Mouse (Mus musculus): ENCODE measurements around the gene Camta1. TPM values are rescaled to one million over a fixed set of nuclear protein-coding genes. Genes with fewer than 3 reads are reported as not detected.
"Not testable (repeated sequence)": the region's sequence is repeated elsewhere in the genome, so short reads cannot be mapped to it uniquely, and the experiment has no call there.

Gene Camta1
- total RNA-seq, 1 experiment from 2014 or later: 7.4 TPM

DNA sequence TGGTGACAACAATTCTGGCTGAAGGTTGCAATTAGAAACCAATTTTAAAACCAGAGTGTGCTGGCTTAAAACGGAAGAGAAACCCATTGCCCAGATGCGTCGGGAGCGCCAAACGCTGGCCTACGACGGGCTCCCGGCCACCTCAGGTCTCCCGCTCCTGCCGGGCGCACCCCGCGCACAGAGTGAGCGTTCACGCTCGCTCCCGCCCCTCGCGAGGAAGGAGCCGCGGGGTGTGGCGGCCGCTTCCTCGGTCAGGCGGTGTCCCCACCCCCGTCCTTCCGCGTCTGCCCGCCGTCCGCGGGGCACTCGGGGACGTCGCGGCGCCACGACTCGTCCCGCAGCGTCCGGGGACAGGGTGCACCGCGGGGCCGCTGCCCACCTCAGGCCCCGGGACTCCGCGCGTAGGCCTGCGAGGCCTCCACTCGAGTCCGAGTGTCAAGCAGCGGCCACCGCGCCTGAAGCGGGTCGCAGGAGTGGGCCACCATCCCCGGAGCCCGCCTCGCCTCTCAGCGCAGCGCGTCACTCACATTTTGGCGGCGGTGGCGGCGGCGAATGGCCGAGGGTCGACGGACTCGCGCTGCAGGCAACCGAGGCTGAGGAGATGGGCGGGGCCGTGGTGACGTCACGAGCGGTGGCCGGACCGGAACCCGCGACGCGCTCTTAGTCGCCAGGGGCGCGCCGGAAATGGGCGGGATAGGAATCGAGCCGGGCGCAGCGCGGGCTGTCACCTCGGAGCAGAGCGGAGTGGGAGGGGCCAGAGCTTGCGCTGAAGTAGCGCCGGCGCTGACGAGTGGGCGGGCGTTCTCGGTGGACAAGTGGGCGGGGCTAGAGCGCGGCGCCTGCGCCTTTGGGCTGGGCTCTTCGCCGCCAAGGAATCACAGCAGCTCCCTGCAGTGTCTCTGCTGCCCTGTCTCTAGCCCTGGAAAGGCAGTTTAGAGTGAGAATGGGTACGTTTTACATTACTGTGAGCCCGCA, 804.0 kb downstream of the Camta1 start, which contains the start of gene Vamp3:
Vamp3 (minus strand) TSS at position 617 of the 975 bp plus-strand sequence.
- ATAC-seq (ENCODE audit: extremely low read depth, insufficient number of reproducible peaks, low FRiP score, poor library complexity, severe bottlenecking): peak; percentile 98

- ATAC-seq (ENCODE audit: extremely low read depth, insufficient number of reproducible peaks, low FRiP score, poor library complexity, severe bottlenecking): no peak
Measured at GRCm38 (mm10) chr4:151051162-151051561, 810.5 kb downstream of the Camta1 start.

GRCm38 (mm10) chr4:151046524-151046923, 815.2 kb downstream of the Camta1 start:
- ATAC-seq (ENCODE audit: extremely low read depth, insufficient number of reproducible peaks, low FRiP score, poor library complexity, severe bottlenecking): no peak

DNA sequence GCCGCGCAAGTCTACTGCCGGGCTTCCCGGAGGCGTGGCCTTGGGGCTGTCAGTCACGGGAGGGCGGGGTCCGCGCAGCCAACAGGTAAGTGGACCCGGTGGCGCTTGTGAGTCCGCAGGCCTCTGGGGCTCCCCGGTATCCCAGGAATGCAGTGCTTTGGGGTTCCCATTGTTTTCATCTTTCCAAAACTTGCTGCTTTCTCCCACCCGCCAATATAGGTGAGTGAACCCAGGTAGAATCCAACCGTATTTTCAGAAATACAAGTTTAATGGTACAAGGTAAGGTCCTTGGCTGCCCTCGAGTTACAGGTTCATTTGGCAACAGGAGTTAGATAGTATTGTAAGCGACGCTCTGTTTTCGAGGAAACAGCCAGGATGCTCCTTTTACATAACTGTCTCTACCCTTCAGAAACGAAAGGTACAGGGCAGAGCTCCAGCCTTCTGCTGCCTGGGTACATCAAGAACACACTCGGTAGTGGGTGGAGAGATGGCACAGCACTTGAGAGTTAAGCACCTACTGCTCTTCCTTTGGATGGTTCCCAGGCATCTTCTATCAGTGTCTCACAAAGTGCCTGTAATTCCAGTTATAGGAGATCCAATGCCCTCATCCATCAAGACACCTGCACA, 816.6 kb downstream of the Camta1 start:
- no peak for ATAC-seq (ENCODE audit: extremely low read depth, insufficient number of reproducible peaks, low FRiP score, poor library complexity, severe bottlenecking)

DNA sequence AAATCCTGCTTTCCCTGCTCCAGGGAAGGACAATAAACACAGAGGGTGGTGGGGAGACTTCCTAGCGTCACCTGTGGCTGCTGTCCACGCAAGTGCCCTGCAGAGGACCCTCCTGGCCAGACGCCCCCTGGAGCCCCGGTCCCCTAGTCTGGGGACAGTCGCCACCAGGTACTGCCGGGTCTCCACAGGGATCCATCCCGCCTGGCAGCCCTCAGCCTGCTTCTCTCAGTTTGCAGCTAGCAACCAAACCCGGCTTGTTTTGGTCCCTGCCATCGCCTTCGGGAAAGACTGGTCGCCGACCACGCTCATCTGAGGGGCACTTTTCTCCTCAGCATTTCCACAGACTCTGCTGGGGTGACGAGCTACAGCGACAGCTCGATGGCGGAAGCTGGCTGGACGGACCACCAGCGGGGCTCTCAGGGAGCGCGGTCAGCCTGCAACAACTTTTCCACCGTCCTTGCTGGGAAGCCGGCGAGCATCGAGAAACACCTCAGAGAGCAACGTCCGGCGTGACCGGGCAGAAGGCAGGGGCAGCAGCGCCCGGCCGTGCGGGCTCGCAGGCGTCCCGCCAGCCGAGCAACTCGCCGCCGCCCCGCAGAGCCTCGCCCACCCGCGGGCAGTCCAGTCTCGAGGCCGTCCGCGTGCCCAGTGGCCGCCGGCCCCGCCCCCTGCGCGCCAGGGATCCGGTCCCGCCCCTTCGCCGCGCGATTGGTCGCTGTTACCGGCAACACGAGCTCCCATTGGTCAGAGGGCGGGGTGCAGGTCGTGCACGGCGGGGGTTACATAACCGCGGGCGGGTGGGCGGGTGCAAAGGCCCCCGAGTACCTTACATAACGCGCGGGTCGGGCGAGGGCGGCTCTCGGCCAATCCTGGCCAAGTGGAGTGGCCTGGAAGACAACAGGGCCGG, 817.4 kb downstream of the Camta1 start, which contains the start of gene Per3:
Per3 (minus strand) TSS at position 629 of the 907 bp plus-strand sequence.
- ATAC-seq (ENCODE audit: extremely low read depth, insufficient number of reproducible peaks, low FRiP score, poor library complexity, severe bottlenecking): peak; percentile 90

DNA sequence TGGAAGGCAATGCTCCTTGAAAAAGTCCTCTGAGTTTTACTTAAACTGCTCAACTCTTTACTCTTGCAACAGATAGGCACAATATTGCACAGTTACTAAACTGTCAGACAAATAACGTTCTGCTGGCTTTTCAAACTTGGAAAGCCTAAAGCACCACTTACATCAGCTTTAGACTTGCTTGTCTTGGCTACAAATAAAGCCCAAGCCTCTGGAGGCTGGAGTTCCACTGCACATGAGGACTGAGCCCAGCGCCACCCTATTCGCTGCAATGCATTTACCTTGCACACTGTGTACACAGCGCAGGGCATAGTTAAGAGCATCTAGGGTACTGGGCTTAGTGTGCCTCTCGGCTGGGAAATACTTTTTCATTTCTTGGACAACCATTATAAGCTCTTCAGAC, 818.4 kb downstream of the Camta1 start:
- ATAC-seq (ENCODE audit: extremely low read depth, insufficient number of reproducible peaks, low FRiP score, poor library complexity, severe bottlenecking): no peak

GRCm38 (mm10) chr4:151041506-151041905, 820.2 kb downstream of the Camta1 start:
- ATAC-seq (ENCODE audit: extremely low read depth, insufficient number of reproducible peaks, low FRiP score, poor library complexity, severe bottlenecking): no peak

DNA sequence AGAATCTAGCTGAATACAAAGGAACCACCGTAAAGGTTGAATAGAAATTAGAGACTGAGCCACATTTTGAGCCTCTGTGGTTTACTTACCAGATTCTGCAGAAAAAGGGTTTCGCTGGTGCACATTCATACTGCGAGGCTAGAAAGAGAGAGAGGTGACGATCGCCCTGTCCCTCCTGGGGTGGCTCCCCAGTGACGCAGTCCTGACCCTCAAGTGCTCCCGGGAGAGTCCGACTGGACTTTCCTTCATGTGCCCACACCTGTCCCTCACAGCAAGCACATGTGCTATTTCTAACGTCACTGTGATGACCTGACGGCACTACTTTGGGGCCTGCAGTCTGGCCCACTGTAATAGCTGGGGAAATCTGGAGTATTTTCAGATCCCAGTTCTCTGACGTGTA, 823.9 kb downstream of the Camta1 start:
- no peak for ATAC-seq (ENCODE audit: extremely low read depth, insufficient number of reproducible peaks, low FRiP score, poor library complexity, severe bottlenecking)

GRCm38 (mm10) chr4:151036521-151036920, 825.2 kb downstream of the Camta1 start:
- ATAC-seq (ENCODE audit: extremely low read depth, insufficient number of reproducible peaks, low FRiP score, poor library complexity, severe bottlenecking): no peak

DNA sequence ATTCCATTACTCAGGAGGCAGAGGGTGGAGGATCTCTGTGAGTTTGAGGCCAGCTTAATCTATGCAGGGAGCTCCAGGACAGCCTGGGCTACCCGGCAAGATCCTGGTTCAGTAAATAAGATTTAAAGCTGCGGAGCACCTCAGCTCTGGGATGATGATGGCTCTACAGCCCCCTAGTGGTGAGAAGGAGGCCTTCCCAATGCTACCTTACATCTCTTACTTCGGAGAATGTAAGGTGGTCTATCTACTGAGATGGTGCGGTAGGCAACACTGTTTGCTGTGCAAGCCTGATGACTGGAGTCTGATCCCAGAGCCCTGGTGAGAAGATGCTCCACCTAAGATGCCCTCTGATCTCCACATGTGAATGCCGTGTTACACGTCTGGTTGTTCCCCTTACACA, 834.7 kb downstream of the Camta1 start:
- peak; percentile 26; the same call in 1 of the 2 replicates for ATAC-seq (ENCODE audit: extremely low read depth, insufficient number of reproducible peaks, low FRiP score, poor library complexity, severe bottlenecking)

DNA sequence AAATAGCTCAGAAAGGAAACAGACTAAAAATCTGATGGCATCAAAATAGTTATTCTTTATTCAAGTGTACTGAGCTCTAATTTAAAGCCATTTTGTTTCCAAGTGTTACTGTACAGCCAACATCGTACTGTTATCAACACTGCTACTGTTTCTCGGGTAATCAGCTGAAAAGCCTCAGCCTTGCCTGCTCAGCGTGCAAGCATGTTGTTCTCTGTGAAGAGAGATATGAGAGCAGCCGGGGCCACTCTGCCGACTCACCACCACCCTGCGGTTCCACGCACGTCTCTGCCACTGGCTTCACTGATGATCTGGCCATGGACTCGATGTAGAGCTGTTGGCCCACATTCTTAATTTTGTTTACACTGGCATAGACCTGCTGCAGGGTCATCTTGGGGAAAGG, 837.5 kb downstream of the Camta1 start:
- no peak for ATAC-seq (ENCODE audit: extremely low read depth, insufficient number of reproducible peaks, low FRiP score, poor library complexity, severe bottlenecking)

DNA sequence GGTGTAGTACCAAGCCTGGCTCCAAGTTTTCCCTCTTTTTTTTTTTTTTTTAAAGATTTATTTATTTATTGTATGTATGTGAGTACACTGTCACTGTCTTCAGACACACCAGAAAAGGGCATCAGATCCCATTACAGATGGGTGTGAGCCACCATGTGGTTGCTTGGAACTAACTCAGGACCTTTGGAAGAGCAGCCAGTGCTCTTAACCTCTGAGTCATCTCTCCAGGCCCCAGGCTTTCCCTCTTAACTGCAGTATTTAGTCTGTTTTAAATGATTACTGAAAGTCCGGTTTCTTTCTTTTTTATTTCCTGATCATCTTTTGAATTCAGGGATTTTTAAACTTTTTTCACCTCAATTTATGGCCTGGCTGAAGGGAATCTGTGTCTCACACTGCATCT, 844.3 kb downstream of the Camta1 start:
- not testable (repeated sequence) for ATAC-seq (ENCODE audit: extremely low read depth, insufficient number of reproducible peaks, low FRiP score, poor library complexity, severe bottlenecking)

DNA sequence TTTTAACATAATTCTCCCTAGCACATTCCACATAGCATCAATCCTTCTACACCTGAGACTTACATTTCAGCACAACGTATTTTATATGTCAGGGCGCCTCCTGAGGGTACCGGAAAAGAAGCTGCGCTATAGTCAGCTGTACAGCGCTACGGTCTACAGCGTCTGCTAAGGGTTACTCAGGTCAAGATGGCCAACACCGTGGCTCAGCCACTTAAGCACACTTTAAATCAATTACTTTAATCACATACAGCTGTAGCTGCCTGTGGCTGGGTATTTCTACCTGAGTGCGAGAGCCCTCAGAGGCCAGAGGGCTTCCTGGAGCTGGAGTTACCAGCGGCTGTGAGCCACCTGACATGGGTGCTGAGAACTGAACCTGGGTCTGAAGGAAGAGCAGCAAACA, 845.7 kb downstream of the Camta1 start:
- ATAC-seq (ENCODE audit: extremely low read depth, insufficient number of reproducible peaks, low FRiP score, poor library complexity, severe bottlenecking): no peak

DNA sequence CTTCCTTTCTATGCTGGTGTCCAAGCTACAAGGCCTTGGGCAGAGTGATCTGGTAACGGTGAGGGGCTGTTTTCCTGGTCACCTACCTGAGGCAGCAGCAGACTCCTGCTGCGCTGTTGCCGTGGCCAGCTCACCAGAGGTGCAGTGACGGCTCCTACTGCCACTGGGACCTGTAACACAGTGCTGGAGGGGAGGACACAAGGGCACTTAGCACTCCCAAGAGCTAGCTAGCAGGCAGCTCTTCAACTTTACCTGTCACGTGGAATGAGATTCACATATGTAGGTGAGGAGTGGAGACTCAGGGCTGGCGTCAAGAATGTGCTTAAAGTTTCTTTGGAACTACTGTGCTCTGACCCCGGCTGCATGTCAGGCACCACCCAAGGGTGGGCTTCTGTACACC, 851.4 kb downstream of the Camta1 start:
- ATAC-seq (ENCODE audit: extremely low read depth, insufficient number of reproducible peaks, low FRiP score, poor library complexity, severe bottlenecking): no peak

GRCm38 (mm10) chr4:151006945-151007344, 854.7 kb downstream of the Camta1 start:
- peak; percentile 40; the same call in 1 of the 2 replicates for ATAC-seq (ENCODE audit: extremely low read depth, insufficient number of reproducible peaks, low FRiP score, poor library complexity, severe bottlenecking)

DNA sequence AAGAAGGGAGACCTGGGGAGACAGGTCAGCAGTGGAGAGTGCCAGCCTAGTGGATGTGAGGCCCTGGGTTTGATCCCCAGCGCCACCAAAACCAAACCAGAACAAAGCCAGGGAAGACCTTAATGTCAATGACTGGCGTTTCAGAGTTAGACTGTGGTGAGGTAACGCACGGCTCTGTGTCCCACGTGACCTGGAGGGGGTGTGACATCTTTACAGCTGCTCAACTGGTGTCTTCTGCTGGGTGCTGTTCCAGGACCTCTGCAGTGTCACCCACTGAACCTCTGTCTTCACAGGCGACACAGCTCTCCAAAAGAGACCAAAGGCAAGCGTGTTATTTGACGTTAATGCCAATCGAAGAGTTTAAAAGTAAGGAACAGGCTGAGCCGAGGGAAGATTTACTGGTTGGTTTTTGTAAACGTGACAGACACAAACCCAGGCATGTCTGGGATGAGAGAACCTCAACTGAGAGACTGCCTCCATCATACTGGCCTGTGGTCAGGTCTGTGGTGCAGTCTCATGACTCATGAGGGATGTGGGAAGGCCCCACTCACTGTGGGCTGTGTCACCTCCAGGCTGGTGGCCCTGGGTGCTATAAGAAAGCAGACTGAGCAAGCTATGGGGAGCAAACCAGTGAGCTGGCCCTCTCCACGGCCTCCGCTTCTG, 855.9 kb downstream of the Camta1 start:
- ATAC-seq (ENCODE audit: extremely low read depth, insufficient number of reproducible peaks, low FRiP score, poor library complexity, severe bottlenecking): 0 out of 2 replicates have a peak, but pooled peaks have one; percentile 48

- ATAC-seq (ENCODE audit: extremely low read depth, insufficient number of reproducible peaks, low FRiP score, poor library complexity, severe bottlenecking): no peak
Measured at GRCm38 (mm10) chr4:151001397-151001796, 860.3 kb downstream of the Camta1 start.

DNA sequence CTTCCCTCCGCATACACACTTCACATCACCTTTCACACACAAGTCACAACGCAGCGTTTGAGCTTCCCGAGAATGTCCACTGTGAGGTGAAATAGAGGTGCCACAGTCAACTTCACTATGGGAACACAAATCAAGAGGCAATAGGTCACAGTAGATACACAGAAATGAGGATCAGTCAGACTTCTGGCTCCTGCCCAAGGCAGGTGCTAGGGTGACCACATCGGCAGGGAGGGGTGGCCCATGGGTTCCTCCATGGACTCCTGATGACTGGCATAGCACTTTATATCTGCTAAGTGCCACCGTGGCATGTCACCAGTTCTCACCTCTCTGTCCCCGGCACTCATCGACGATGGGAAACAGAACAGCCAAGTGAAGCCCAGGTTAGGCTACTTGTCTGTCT, 863.0 kb downstream of the Camta1 start:
- no peak for ATAC-seq (ENCODE audit: extremely low read depth, insufficient number of reproducible peaks, low FRiP score, poor library complexity, severe bottlenecking)

Measured in neutrophil, adult 5-6 weeks (primary cell).